Mouse (Mus musculus): ENCODE measurements around the gene Ralgapa2. TPM values are rescaled to one million over a fixed set of nuclear protein-coding genes. Genes with fewer than 3 reads are reported as not detected.

Gene Ralgapa2
- polyA plus RNA-seq, 1 experiment from 2014 or later, result 6.5 TPM

- Histone ChIP-seq H3K4me1 (peaks cover 58% of the 10 kb centered on the region), H3K4me2 (no peak overlapping the region), H3K9me3 (replicated peaks) (no peaks in the 10 kb centered on the region), H3K36me3 (no peaks in the 10 kb centered on the region), H3K27ac (no peak overlapping the region), H3K9ac (no peak overlapping the region), H3K27me3 (replicated peaks) (no peaks in the 10 kb centered on the region), H3K4me3 (no peak overlapping the region)
- WGBS (ENCODE audit: insufficient replicate concordance), result 84% methylated on average over 9 of the region's 9 CpGs
- ATAC-seq, result no peak
Measured at GRCm38 (mm10) chr2:146495781-146496180, 16.4 kb downstream of the Ralgapa2 start.

DNA sequence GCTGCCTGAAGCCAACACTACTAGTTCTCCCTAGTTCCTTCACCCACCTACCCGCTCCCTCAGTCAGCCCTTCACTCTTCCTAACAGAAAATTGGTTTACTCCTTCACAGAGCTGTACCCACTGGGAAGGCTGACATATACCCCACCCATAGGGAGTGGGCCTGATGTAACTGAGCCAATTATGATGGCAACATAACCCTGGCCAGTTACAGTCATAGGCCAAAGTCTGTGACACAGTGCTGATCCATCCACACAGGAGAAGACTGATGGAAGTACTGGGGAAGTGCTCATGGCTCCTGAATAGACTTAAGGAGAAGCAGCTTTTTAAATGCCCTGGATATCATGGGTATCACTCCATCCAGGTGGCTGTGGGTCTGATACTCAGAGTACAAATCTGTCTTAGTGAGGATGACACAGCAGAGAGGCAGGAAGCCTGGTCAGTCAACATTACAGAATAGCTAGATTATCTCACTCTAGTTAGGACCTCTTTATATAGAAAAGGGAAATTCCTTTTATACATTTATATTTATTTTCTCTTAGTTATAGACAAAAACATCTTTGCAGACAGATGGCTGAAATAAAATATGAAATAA, 18.7 kb downstream of the Ralgapa2 start:
- WGBS (ENCODE audit: insufficient replicate concordance), result 79% methylated on average over 1 of the region's 1 CpGs
- ATAC-seq, result no peak

GRCm38 (mm10) chr2:146491830-146492610, 20.1 kb downstream of the Ralgapa2 start:
- Histone ChIP-seq H3K27me3 (replicated peaks) (no peaks in the 10 kb centered on the region), H3K4me3 (no peak overlapping the region), H3K27ac (no peak overlapping the region), H3K9ac (no peak overlapping the region), H3K4me1 (peaks cover 47% of the 10 kb centered on the region), H3K4me2 (no peak overlapping the region), H3K9me3 (replicated peaks) (no peaks in the 10 kb centered on the region), H3K36me3 (no peaks in the 10 kb centered on the region)
- WGBS (ENCODE audit: insufficient replicate concordance), result 51% methylated on average over 5 of the region's 5 CpGs
- peak; percentile 71 for ATAC-seq

More for the DNA sequence above, 18.7 kb downstream of the Ralgapa2 start:
- Histone ChIP-seq H3K4me2 (no peak overlapping the region), H3K4me3 (no peak overlapping the region), H3K27me3 (replicated peaks) (no peaks in the 10 kb centered on the region), H3K4me1 (peaks cover 49% of the 10 kb centered on the region), H3K36me3 (no peaks in the 10 kb centered on the region), H3K9ac (no peak overlapping the region), H3K9me3 (replicated peaks) (no peaks in the 10 kb centered on the region), H3K27ac (no peak overlapping the region)

DNA sequence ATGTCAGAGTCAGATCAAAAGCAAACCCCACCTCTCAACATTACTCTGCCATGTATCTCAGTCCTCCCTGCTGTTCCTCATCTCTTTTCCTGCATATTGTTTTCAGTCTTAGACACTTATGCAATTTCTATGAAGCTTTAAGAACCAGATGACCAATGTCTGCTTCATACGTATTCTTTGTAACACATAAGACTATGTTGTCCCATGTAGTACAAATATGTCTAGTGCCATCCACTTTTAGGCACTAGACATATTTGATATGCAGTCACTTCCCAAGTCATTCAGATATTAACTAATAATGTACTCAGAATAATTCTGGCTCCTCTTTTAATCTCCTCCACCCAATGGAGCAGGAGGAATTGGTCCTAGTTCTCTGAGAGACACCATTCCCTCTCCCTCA, 21.2 kb downstream of the Ralgapa2 start:
- Histone ChIP-seq H3K4me3 (no peak overlapping the region), H3K36me3 (no peaks in the 10 kb centered on the region), H3K4me2 (no peak overlapping the region), H3K27me3 (replicated peaks) (no peaks in the 10 kb centered on the region), H3K27ac (no peak overlapping the region), H3K9ac (0 out of 2 replicates have a peak overlapping the region, but pooled peaks have one; percentile 17), H3K9me3 (replicated peaks) (no peaks in the 10 kb centered on the region), H3K4me1 (peaks cover 52% of the 10 kb centered on the region)
- no peak for ATAC-seq
- 84% methylated on average over 1 of the region's 1 CpGs for WGBS (ENCODE audit: insufficient replicate concordance)

GRCm38 (mm10) chr2:146488291-146488690, 23.9 kb downstream of the Ralgapa2 start:
- H3K27me3 ChIP-seq (replicated peaks), result no peaks in the 10 kb centered on the region
- H3K36me3 ChIP-seq, result peaks cover 14% of the 10 kb centered on the region
- H3K9me3 ChIP-seq (replicated peaks), result no peaks in the 10 kb centered on the region
- no peak overlapping the region for H3K27ac ChIP-seq
- ATAC-seq, result no peak
- H3K4me3 ChIP-seq, result no peak overlapping the region
- H3K9ac ChIP-seq, result no peak overlapping the region
- no peak overlapping the region for H3K4me2 ChIP-seq
- 31% methylated on average over 3 of the region's 3 CpGs for WGBS (ENCODE audit: insufficient replicate concordance)
- peaks cover 50% of the 10 kb centered on the region for H3K4me1 ChIP-seq

GRCm38 (mm10) chr2:146482859-146483258, 29.3 kb downstream of the Ralgapa2 start:
- Histone ChIP-seq H3K9ac (no peak overlapping the region), H3K4me1 (peaks cover 20% of the 10 kb centered on the region), H3K36me3 (peaks cover 35% of the 10 kb centered on the region), H3K27me3 (replicated peaks) (no peaks in the 10 kb centered on the region), H3K4me2 (no peak overlapping the region), H3K27ac (no peak overlapping the region), H3K9me3 (replicated peaks) (no peaks in the 10 kb centered on the region), H3K4me3 (no peak overlapping the region)
- no peak for ATAC-seq

- Histone ChIP-seq H3K27me3 (replicated peaks) (no peaks in the 10 kb centered on the region), H3K9me3 (replicated peaks) (no peaks in the 10 kb centered on the region), H3K4me2 (no peak overlapping the region), H3K27ac (no peak overlapping the region), H3K36me3 (peaks cover 21% of the 10 kb centered on the region; the same call in 1 of the 2 replicates), H3K4me3 (no peak overlapping the region), H3K4me1 (no peaks in the 10 kb centered on the region; the same call in 1 of the 2 replicates), H3K9ac (no peak overlapping the region)
- 84% methylated on average over 4 of the region's 4 CpGs for WGBS (ENCODE audit: insufficient replicate concordance)
- no peak for ATAC-seq
Measured at GRCm38 (mm10) chr2:146477491-146477890, 34.7 kb downstream of the Ralgapa2 start.

- Histone ChIP-seq H3K4me2 (no peak overlapping the region), H3K9ac (no peak overlapping the region), H3K36me3 (peaks cover 20% of the 10 kb centered on the region; the same call in 1 of the 2 replicates), H3K27ac (no peak overlapping the region), H3K4me1 (no peaks in the 10 kb centered on the region; the same call in 1 of the 2 replicates), H3K27me3 (replicated peaks) (no peaks in the 10 kb centered on the region), H3K4me3 (no peak overlapping the region), H3K9me3 (replicated peaks) (no peaks in the 10 kb centered on the region)
- 73% methylated on average over 6 of the region's 6 CpGs for whole genome bisulfite sequencing (ENCODE audit: insufficient replicate concordance)
- no peak for ATAC-seq
Measured at GRCm38 (mm10) chr2:146476428-146476972, 35.6 kb downstream of the Ralgapa2 start.

- no peak for ATAC-seq
- H3K4me1 ChIP-seq, result peaks cover 2% of the 10 kb centered on the region
- no peak overlapping the region for H3K27ac ChIP-seq
- peaks cover 17% of the 10 kb centered on the region; the same call in 1 of the 2 replicates for H3K36me3 ChIP-seq
- H3K9me3 ChIP-seq (replicated peaks), result no peaks in the 10 kb centered on the region
- H3K4me3 ChIP-seq, result no peak overlapping the region
- no peak overlapping the region for H3K4me2 ChIP-seq
- H3K27me3 ChIP-seq (replicated peaks), result no peaks in the 10 kb centered on the region
- no peak overlapping the region for H3K9ac ChIP-seq
Measured at GRCm38 (mm10) chr2:146476001-146476400, 36.1 kb downstream of the Ralgapa2 start.

DNA sequence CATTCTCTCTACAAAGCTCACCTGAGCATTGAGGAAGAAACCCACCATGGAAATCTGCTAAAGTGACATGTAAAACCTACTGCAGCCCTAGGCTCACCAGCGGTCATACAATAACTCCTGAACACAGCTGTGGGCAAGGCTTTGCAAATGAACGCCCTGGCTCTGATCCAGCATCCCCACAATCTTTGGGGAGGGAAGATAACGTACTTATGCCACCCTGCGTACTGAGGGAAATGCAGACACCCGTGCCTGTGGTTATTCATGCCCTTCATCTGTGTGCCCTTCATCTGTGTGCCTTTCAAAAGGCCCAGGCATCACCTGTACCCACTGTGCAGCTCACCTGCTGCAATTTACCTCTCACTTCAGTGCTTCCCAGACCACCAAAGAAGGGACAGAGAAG, 41.2 kb downstream of the Ralgapa2 start:
- Histone ChIP-seq H3K4me1 (peaks cover 16% of the 10 kb centered on the region), H3K4me2 (no peak overlapping the region), H3K4me3 (no peak overlapping the region), H3K9ac (no peak overlapping the region), H3K27me3 (replicated peaks) (no peaks in the 10 kb centered on the region), H3K36me3 (no peaks in the 10 kb centered on the region), H3K27ac (no peak overlapping the region), H3K9me3 (replicated peaks) (no peaks in the 10 kb centered on the region)
- ATAC-seq, result peak; percentile 21; the same call in 1 of the 2 replicates
- WGBS (ENCODE audit: insufficient replicate concordance), result 57% methylated on average over 5 of the region's 5 CpGs

GRCm38 (mm10) chr2:146469707-146470420, 42.3 kb downstream of the Ralgapa2 start:
- no peaks in the 10 kb centered on the region for H3K27me3 ChIP-seq (replicated peaks)
- peak; percentile 58 for ATAC-seq
- no peak overlapping the region for H3K9ac ChIP-seq
- H3K9me3 ChIP-seq (replicated peaks), result no peaks in the 10 kb centered on the region
- H3K36me3 ChIP-seq, result no peaks in the 10 kb centered on the region
- peak overlapping the region; percentile 37 for H3K4me2 ChIP-seq
- no peak overlapping the region for H3K27ac ChIP-seq
- H3K4me3 ChIP-seq, result no peak overlapping the region
- 29% methylated on average over 12 of the region's 12 CpGs for WGBS (ENCODE audit: insufficient replicate concordance)
- H3K4me1 ChIP-seq, result peaks cover 16% of the 10 kb centered on the region

DNA sequence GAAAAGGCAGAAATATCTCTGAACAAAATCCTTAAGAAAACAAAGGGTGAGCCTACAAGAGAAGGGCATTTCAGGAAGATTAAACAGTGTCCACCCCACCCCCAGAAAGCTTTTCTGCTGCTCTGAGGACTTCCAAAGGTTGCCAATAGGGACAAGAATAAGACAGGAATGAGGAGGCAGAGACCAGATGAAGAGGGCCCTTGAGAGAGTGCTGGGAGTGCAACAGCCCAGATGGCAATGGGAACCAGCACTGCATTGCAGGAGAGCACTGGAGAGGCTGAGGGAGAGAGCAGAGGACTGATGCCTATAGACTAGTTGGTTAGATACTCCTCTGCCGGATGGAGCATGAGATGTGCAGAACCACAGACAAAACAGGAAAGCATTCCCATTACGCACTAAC, 43.2 kb downstream of the Ralgapa2 start:
- H3K9ac ChIP-seq, result no peak overlapping the region

More for the DNA sequence above, 43.2 kb downstream of the Ralgapa2 start:
- Histone ChIP-seq H3K4me1 (peaks cover 16% of the 10 kb centered on the region), H3K4me3 (no peak overlapping the region), H3K27me3 (replicated peaks) (no peaks in the 10 kb centered on the region), H3K36me3 (no peaks in the 10 kb centered on the region), H3K27ac (no peak overlapping the region), H3K4me2 (no peak overlapping the region), H3K9me3 (replicated peaks) (no peaks in the 10 kb centered on the region)
- no peak for ATAC-seq
- 69% methylated on average over 2 of the region's 2 CpGs for WGBS (ENCODE audit: insufficient replicate concordance)
